11 mouse cellular contexts compared by ENCODE assay signal in genomic region chr14:23465135-23465534, GRCm38 (mm10).
DNase-seq lines count a peak whose midpoint lies in the region; ATAC-seq and TF ChIP-seq lines count a peak whose summit lies in the region.
"Had no signal": no experiment of that assay in that cellular context is flagged by ENCODE, and none has a peak within 500 bp of the region (broad histone marks: within the 10 kb centered on the region; RNA-seq: fewer than 3 reads in every experiment).

No protein-coding gene starts in this region.

- no peak overlapping the region for H3K27ac ChIP-seq in heart, postnatal 0 days (ENCODE audit: low read depth)
- H3K27ac ChIP-seq in heart, embryonic 10.5 days: no peak overlapping the region
- H3K27ac ChIP-seq: heart, adult 2 months had no signal

- no peak overlapping the region for H3K4me2 ChIP-seq in heart, postnatal 0 days (ENCODE audit: low read depth, low read length)

- peak; percentile 7 for DNase-seq in heart, postnatal 0 days (ENCODE audit: low spot score)
- DNase-seq in heart, embryonic 10.5 days (ENCODE audit: low spot score): no peak
- DNase-seq in 416B (ENCODE audit: low read depth): peak; percentile 63
- peak; percentile 5 for DNase-seq in lung, postnatal 36 days
- DNase-seq in layer of hippocampus, postnatal 25 days (ENCODE audit: extremely low spot score in 1 of 2, low spot score in 1 of 2): no peak
- no peak for DNase-seq in adrenal gland, adult 2 months
- DNase-seq in gastrocnemius, postnatal 36 days: no peak
- DNase-seq: heart, adult 2 months; heart, postnatal 36 days had no signal

- no peak for TF ChIP-seq CTCF in heart, postnatal 0 days (IDR thresholded peaks at IDR 0.05; ENCODE audit: low read depth)

- no peak overlapping the region for H3K9ac ChIP-seq in heart, postnatal 0 days (replicated peaks; ENCODE audit: low read depth, low read length)

- no peak overlapping the region for H3K4me3 ChIP-seq in heart, postnatal 0 days (ENCODE audit: low read depth, low read length)
- no peak overlapping the region for H3K4me3 ChIP-seq in heart, embryonic 10.5 days
- H3K4me3 ChIP-seq: heart, adult 2 months had no signal

- H3K27me3 ChIP-seq in heart, postnatal 0 days (ENCODE audit: control insufficient read depth, insufficient read depth, low read length): no peaks in the 10 kb centered on the region
- no peaks in the 10 kb centered on the region for H3K27me3 ChIP-seq in heart, embryonic 10.5 days (ENCODE audit: insufficient read depth, poor library complexity, severe bottlenecking)

- no peaks in the 10 kb centered on the region; the same call in 1 of the 2 replicates for H3K4me1 ChIP-seq in heart, postnatal 0 days (ENCODE audit: control insufficient read depth, insufficient read depth)
- no peaks in the 10 kb centered on the region for H3K4me1 ChIP-seq in heart, embryonic 10.5 days

- H3K36me3 ChIP-seq in heart, postnatal 0 days (replicated peaks; ENCODE audit: control insufficient read depth, insufficient read depth, low read length): no peaks in the 10 kb centered on the region
- H3K36me3 ChIP-seq in heart, embryonic 10.5 days: no peaks in the 10 kb centered on the region

- intact Hi-C loops in gastrocnemius, postnatal 36 days (cut with DNase I): no loop called here

- no peak for TF ChIP-seq EP300 in heart, postnatal 0 days (IDR thresholded peaks at IDR 0.05; ENCODE audit: low read depth)

- ATAC-seq in heart, postnatal 0 days (ENCODE audit: insufficient read depth, low read depth): no peak
- ATAC-seq in activated CD4-positive, CD25-positive, alpha-beta regulatory T cell, adult 4 months: peak; percentile 71
- ATAC-seq: intestine, embryonic 16.5 days had no signal

- no peaks in the 10 kb centered on the region for H3K9me3 ChIP-seq in heart, postnatal 0 days (replicated peaks; ENCODE audit: control insufficient read depth, low read length)
- H3K9me3 ChIP-seq in heart, embryonic 10.5 days: no peaks in the 10 kb centered on the region

- 51% methylated on average over 2 of the region's 2 CpGs for WGBS in heart, postnatal 0 days
- 58% methylated on average over 2 of the region's 2 CpGs for WGBS in heart, embryonic 10.5 days

Comparison
In these comparisons a context has a peak if more than half of its experiments do, and no peak if none do; other contexts are left out.
1. DNase-seq: peak in heart, postnatal 0 days (single experiment), 416B (single experiment) and lung, postnatal 36 days (single experiment); none in heart, embryonic 10.5 days (single experiment), layer of hippocampus, postnatal 25 days (0 of 2), adrenal gland, adult 2 months (single experiment) and gastrocnemius, postnatal 36 days (0 of 2).